In genomic region chr4:87177116-87177515, GRCm38 (mm10) we compare ENCODE assay signal across 26 mouse cellular contexts. TPM values are rescaled to one million over a fixed set of nuclear protein-coding genes. Genes with fewer than 3 reads are reported as not detected.
"Had no signal": no experiment of that assay in that cellular context is flagged by ENCODE, and none has a peak within 500 bp of the region (broad histone marks: within the 10 kb centered on the region; RNA-seq: fewer than 3 reads in every experiment).

No protein-coding gene starts in this region.

- H3K9ac ChIP-seq: limb, embryonic 13.5 days; liver, embryonic 12.5 days; liver, embryonic 15.5 days; lung, embryonic 15.5 days; midbrain, embryonic 13.5 days; neural tube, embryonic 13.5 days; stomach, embryonic 15.5 days had no signal

- H3K4me2 ChIP-seq: limb, embryonic 13.5 days; liver, embryonic 12.5 days; liver, embryonic 15.5 days; lung, embryonic 15.5 days; midbrain, embryonic 13.5 days; neural tube, embryonic 13.5 days; stomach, embryonic 15.5 days had no signal

- H3K4me3 ChIP-seq: left cerebral cortex, adult 2 months; limb, embryonic 10.5 days; limb, embryonic 13.5 days; liver, embryonic 12.5 days; liver, embryonic 15.5 days; lung, embryonic 15.5 days; megakaryocyte, embryonic 14.5 days; midbrain, embryonic 10.5 days; midbrain, embryonic 13.5 days; myocyte; neural tube, embryonic 13.5 days; stomach, embryonic 15.5 days had no signal

- H3K27me3 ChIP-seq: limb, embryonic 13.5 days; liver, embryonic 12.5 days; liver, embryonic 15.5 days; lung, embryonic 15.5 days; megakaryocyte, embryonic 14.5 days; midbrain, embryonic 13.5 days; neural tube, embryonic 13.5 days; stomach, embryonic 15.5 days had no signal

- H3K9me3 ChIP-seq: limb, embryonic 10.5 days; limb, embryonic 13.5 days; liver, embryonic 12.5 days; liver, embryonic 15.5 days; lung, embryonic 15.5 days; midbrain, embryonic 10.5 days; midbrain, embryonic 13.5 days; neural tube, embryonic 13.5 days; stomach, embryonic 15.5 days had no signal

- ATAC-seq: liver, embryonic 12.5 days; midbrain, embryonic 13.5 days; midbrain, embryonic 16.5 days had no signal

- H3K27ac ChIP-seq: left cerebral cortex, adult 2 months; limb, embryonic 10.5 days; limb, embryonic 13.5 days; liver, embryonic 12.5 days; liver, embryonic 15.5 days; lung, embryonic 15.5 days; midbrain, embryonic 10.5 days; midbrain, embryonic 13.5 days; neural tube, embryonic 13.5 days; stomach, embryonic 15.5 days had no signal

- H3K4me1 ChIP-seq: limb, embryonic 10.5 days; limb, embryonic 13.5 days; liver, embryonic 12.5 days; liver, embryonic 15.5 days; lung, embryonic 15.5 days; megakaryocyte, embryonic 14.5 days; midbrain, embryonic 10.5 days; midbrain, embryonic 13.5 days; neural tube, embryonic 13.5 days; stomach, embryonic 15.5 days had no signal

- DNase-seq: kidney, postnatal 10 days; kidney, postnatal 36 days; layer of hippocampus, postnatal 36 days; liver; lung, adult 18-20 months; lung, postnatal 10 days; lung, postnatal 36 days; retina, postnatal 1 day; right cerebral cortex, postnatal 25 days; spleen, adult 18-20 months; thymus, postnatal 36 days had no signal

- H3K36me3 ChIP-seq: limb, embryonic 10.5 days; limb, embryonic 13.5 days; liver, embryonic 12.5 days; liver, embryonic 15.5 days; lung, embryonic 15.5 days; midbrain, embryonic 10.5 days; midbrain, embryonic 13.5 days; neural tube, embryonic 13.5 days; stomach, embryonic 15.5 days had no signal

RNA-seq across cellular contexts. Expression of gene Slc24a2, which starts 53.2 kb away (rescaled TPM):
- total RNA-seq: monocyte, adult 5-6 weeks; neutrophil, adult 5-6 weeks had no signal
- polyA plus RNA-seq: liver, embryonic 12.5 days; liver, embryonic 15.5 days had no signal
